ENCODE assay signal across 12 mouse cellular contexts in the genomic region with DNA sequence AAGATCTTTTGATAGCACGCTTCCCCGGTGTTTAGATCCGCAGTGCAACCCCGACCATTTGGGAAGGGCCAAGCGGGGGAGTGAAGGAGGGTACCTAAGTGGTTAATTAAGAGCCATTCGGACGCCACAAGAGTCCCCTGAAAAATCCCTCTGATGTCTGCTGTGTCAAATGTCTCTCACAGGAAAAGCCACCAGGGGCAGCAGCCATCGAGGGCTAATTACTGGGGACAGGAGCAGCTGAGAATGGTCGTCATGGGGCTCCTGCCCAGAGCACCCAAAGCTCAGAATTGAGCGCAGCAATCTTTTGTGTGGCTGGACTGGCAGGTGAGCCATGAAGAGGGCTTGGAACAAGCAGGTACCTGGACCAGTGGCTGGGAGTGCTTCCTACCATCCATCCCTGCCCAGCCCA.
DNase-seq lines count a peak whose midpoint lies in the region; ATAC-seq lines count a peak whose summit lies in the region.
"Had no signal": no experiment of that assay in that cellular context is flagged by ENCODE, and none has a peak within 500 bp of the region (broad histone marks: within the 10 kb centered on the region; RNA-seq: fewer than 3 reads in every experiment).

No protein-coding gene starts in this region.

- H3K4me2 ChIP-seq in kidney, embryonic 16.5 days (replicated peaks; ENCODE audit: low read depth, low read length) = peak overlapping the region; percentile 28
- peak overlapping the region; percentile 8; the same call in 1 of the 2 replicates for H3K4me2 ChIP-seq in forebrain, embryonic 16.5 days (ENCODE audit: low read length)
- H3K4me2 ChIP-seq in limb, embryonic 12.5 days = peak overlapping the region; percentile 37
- H3K4me2 ChIP-seq in neural tube, embryonic 15.5 days = peak overlapping the region; percentile 31
- H3K4me2 ChIP-seq: heart, embryonic 15.5 days; liver, embryonic 13.5 days had no signal

- no peak overlapping the region for H3K27ac ChIP-seq in kidney, embryonic 16.5 days (ENCODE audit: low read length)
- H3K27ac ChIP-seq in forebrain, embryonic 16.5 days (ENCODE audit: low read length) = no peak overlapping the region
- H3K27ac ChIP-seq in limb, embryonic 12.5 days = no peak overlapping the region
- no peak overlapping the region for H3K27ac ChIP-seq in neural tube, embryonic 15.5 days (replicated peaks)
- H3K27ac ChIP-seq: heart, embryonic 15.5 days; liver, embryonic 13.5 days had no signal

- no peaks in the 10 kb centered on the region; the same call in 1 of the 2 replicates for H3K4me1 ChIP-seq in kidney, embryonic 16.5 days (ENCODE audit: insufficient read depth, low read length)
- H3K4me1 ChIP-seq in forebrain, embryonic 16.5 days (replicated peaks; ENCODE audit: control insufficient read depth, insufficient read depth, low read length) = peaks cover 10% of the 10 kb centered on the region
- peaks cover 26% of the 10 kb centered on the region for H3K4me1 ChIP-seq in limb, embryonic 12.5 days (replicated peaks)
- peaks cover 21% of the 10 kb centered on the region for H3K4me1 ChIP-seq in neural tube, embryonic 15.5 days
- H3K4me1 ChIP-seq: liver, embryonic 13.5 days had no signal

- peaks cover 45% of the 10 kb centered on the region for H3K27me3 ChIP-seq in kidney, embryonic 16.5 days (ENCODE audit: insufficient read depth, low read length)
- H3K27me3 ChIP-seq in forebrain, embryonic 16.5 days (replicated peaks; ENCODE audit: control insufficient read depth, insufficient read depth, low read length) = peaks cover 75% of the 10 kb centered on the region
- peaks cover 56% of the 10 kb centered on the region for H3K27me3 ChIP-seq in limb, embryonic 12.5 days
- H3K27me3 ChIP-seq in neural tube, embryonic 15.5 days (replicated peaks) = peaks cover 29% of the 10 kb centered on the region
- H3K27me3 ChIP-seq: liver, embryonic 13.5 days had no signal

- no peak overlapping the region for H3K4me3 ChIP-seq in kidney, embryonic 16.5 days (ENCODE audit: low read length)
- H3K4me3 ChIP-seq in forebrain, embryonic 16.5 days (replicated peaks; ENCODE audit: low read length) = no peak overlapping the region
- H3K4me3 ChIP-seq in limb, embryonic 12.5 days (replicated peaks) = 0 out of 2 replicates have a peak overlapping the region, but pooled peaks have one; percentile 6
- H3K4me3 ChIP-seq in neural tube, embryonic 15.5 days (replicated peaks) = no peak overlapping the region
- H3K4me3 ChIP-seq: erythroblast, embryonic 14.5 days; heart, embryonic 15.5 days; liver, embryonic 13.5 days had no signal

- H3K36me3 ChIP-seq in kidney, embryonic 16.5 days (ENCODE audit: insufficient read depth, low read length) = no peaks in the 10 kb centered on the region
- no peaks in the 10 kb centered on the region for H3K36me3 ChIP-seq in forebrain, embryonic 16.5 days (ENCODE audit: control insufficient read depth, insufficient read depth)
- H3K36me3 ChIP-seq in limb, embryonic 12.5 days = no peaks in the 10 kb centered on the region
- H3K36me3 ChIP-seq in neural tube, embryonic 15.5 days = no peaks in the 10 kb centered on the region
- H3K36me3 ChIP-seq: heart, embryonic 15.5 days; liver, embryonic 13.5 days had no signal

- no peak for DNase-seq in kidney, postnatal 10 days
- no peak for DNase-seq in cerebellum, postnatal 4 days (ENCODE audit: low spot score in 2 of 2)
- DNase-seq in thymus, adult 18-20 months = no peak
- DNase-seq: cerebellum, adult 18-20 months; liver, embryonic 13.5 days; thymus, postnatal 14 days had no signal

- peak; percentile 15; the same call in 1 of the 2 replicates for ATAC-seq in kidney, embryonic 16.5 days (ENCODE audit: low FRiP score, low TSS enrichment)
- peak; percentile 26; the same call in 1 of the 2 replicates for ATAC-seq in forebrain, embryonic 16.5 days
- ATAC-seq in limb, embryonic 12.5 days (ENCODE audit: insufficient number of reproducible peaks, insufficient read depth, low FRiP score, low TSS enrichment, low read depth) = no peak
- 0 out of 2 replicates have a peak, but pooled peaks have one; percentile 3 for ATAC-seq in neural tube, embryonic 15.5 days (ENCODE audit: low FRiP score)

- H3K9me3 ChIP-seq in kidney, embryonic 16.5 days (ENCODE audit: low read length) = no peaks in the 10 kb centered on the region; the same call in 1 of the 2 replicates
- no peaks in the 10 kb centered on the region for H3K9me3 ChIP-seq in forebrain, embryonic 16.5 days (ENCODE audit: control insufficient read depth, low read length)
- H3K9me3 ChIP-seq in limb, embryonic 12.5 days = no peaks in the 10 kb centered on the region
- H3K9me3 ChIP-seq in neural tube, embryonic 15.5 days (replicated peaks) = no peaks in the 10 kb centered on the region
- H3K9me3 ChIP-seq: heart, embryonic 15.5 days; liver, embryonic 13.5 days had no signal

- no peak overlapping the region for H3K9ac ChIP-seq in kidney, embryonic 16.5 days (replicated peaks; ENCODE audit: low read length)
- no peak overlapping the region for H3K9ac ChIP-seq in forebrain, embryonic 16.5 days (replicated peaks; ENCODE audit: low read depth, low read length)
- no peak overlapping the region for H3K9ac ChIP-seq in limb, embryonic 12.5 days (replicated peaks)
- no peak overlapping the region for H3K9ac ChIP-seq in neural tube, embryonic 15.5 days (replicated peaks)
- H3K9ac ChIP-seq: heart, embryonic 15.5 days; liver, embryonic 13.5 days had no signal

- WGBS in kidney, embryonic 16.5 days = 4% methylated on average over 10 of the region's 10 CpGs
- 1% methylated on average over 10 of the region's 10 CpGs for WGBS in forebrain, embryonic 16.5 days
- whole genome bisulfite sequencing in limb, embryonic 12.5 days = 2% methylated on average over 10 of the region's 10 CpGs
- WGBS in neural tube, embryonic 15.5 days = 3% methylated on average over 10 of the region's 10 CpGs
